Mouse (Mus musculus) spleen, adult 18-20 months (tissue): ENCODE measurements at regions not wholly inside any gene's neighbourhood (a gene's known extent, or its start where the extent isn't known, plus 50 kb on each side); places are given as distances from the start of the nearest gene placed in this dataset.
A peak's percentile ranks its signal among the peaks of the same experiment; 100 is the strongest.

ENCODE experiments used
- DNase-seq, 2 experiments: peaks; one replicate each; pipeline ENCODE4 v3.0.0; 2022; ENCODE audit warnings: mixed read lengths in 2 of 2

DNA sequence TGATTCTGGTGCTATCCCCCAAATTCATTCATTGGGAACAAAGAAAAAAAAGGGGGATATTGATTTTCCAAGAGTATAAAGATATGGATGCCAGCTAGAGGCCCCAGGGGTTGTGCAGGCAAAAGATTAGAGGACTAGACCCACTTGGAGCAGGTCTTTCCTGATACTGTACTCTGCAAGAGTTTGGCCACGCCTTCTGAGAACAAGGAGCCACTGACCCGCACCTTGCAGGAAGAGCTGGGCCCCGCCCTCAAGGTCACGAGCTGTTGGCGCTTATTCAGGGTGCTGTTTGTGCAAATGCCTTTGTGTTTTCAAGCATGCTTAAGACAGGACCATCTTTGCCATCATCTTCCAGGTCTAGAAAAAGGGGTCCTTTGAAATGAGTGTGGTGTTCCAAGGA is 54.5 kb upstream of the Slc7a1 start:
- no peak for DNase-seq

GRCm38 (mm10) chr5:148453776-148454175 is 54.1 kb upstream of the Slc7a1 start:
- no peak for DNase-seq

- DNase-seq: no peak
Measured at GRCm38 (mm10) chr5:148452909-148453632, 53.4 kb upstream of the Slc7a1 start.

- peak; percentile 23 to 70 for DNase-seq
Measured at GRCm38 (mm10) chr5:148451811-148452210, 52.1 kb upstream of the Slc7a1 start.

GRCm38 (mm10) chr5:148450924-148451323 is 51.2 kb upstream of the Slc7a1 start:
- peak; percentile 42 to 54 for DNase-seq
